Mouse (Mus musculus) brain, embryonic 14.5 days (tissue): Measurements from ENCODE around the gene Gm9821. TPM values are rescaled to one million over a fixed set of nuclear protein-coding genes. Genes with fewer than 3 reads are reported as not detected.
A peak's percentile ranks its signal among the peaks of the same experiment; 100 is the strongest.

Experiments
- DNase-seq: peaks from one replicate; pipeline ENCODE4 v3.0.0-alpha.2; 2011; ENCODE audit warnings: low read depth
- CTCF ChIP-seq: fragments of 200-500 bp; IDR thresholded peaks from 2 replicates; pipeline ENCODE4 v1.5.1; 2012; ENCODE audit warnings: inconsistent platforms, mild to moderate bottlenecking, moderate library complexity, borderline replicate concordance; ENCODE audit not compliant: insufficient read depth, insufficient read length; ENCODE audit errors: extremely low read depth
- POLR2A ChIP-seq: fragments of 200-500 bp; IDR thresholded peaks from 2 replicates; pipeline ENCODE4 v1.6.1; 2012; ENCODE audit warnings: mild to moderate bottlenecking, inconsistent platforms, borderline replicate concordance; ENCODE audit not compliant: poor library complexity, insufficient read depth, insufficient read length, severe bottlenecking; ENCODE audit errors: extremely low read depth
- polyA plus RNA-seq: library from polyadenylated mRNA; depleted of rRNA; stranded (reverse); fragments of >200 nt; gene quantifications from 2 replicates; pipeline ENCODE4 v1.2.3, GENCODE M21; 2012; rRNA removed

Gm9821 gene
- not detected in 2 replicates for polyA plus RNA-seq

GRCm38 (mm10) chr2:91945483-91945882 lies at the start of gene Gm9821:
TSS of gene Gm9821 (plus strand) at chr2:91945703.
- no peak for DNase-seq
- TF ChIP-seq POLR2A = no peak
- TF ChIP-seq CTCF = no peak

GRCm38 (mm10) chr2:91897968-91898367 lies 47.5 kb upstream of the Gm9821 start:
- TF ChIP-seq POLR2A (no peak), CTCF (no peak)
- DNase-seq = no peak

DNA sequence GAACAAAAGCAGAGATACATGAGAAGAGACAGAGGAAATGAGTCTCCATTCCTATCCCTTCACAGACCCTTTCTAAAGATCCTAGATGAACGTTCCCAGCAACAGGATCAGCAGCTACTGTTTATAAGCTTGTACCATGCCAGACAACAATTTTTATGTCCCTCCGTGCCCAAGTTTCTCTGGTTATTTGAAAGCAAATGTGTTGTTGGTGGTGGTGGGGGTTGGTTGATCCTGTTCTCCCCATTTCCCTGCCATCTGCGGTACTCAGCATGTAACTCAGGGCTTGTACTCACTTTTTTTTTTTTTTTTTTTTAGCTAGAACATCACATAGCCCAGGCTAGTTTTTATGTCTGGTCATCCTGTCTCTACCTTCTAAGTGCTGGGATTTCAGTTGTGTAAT lies 46.4 kb upstream of the Gm9821 start:
- TF ChIP-seq POLR2A (no peak), CTCF (no peak)
- DNase-seq = no peak

DNA sequence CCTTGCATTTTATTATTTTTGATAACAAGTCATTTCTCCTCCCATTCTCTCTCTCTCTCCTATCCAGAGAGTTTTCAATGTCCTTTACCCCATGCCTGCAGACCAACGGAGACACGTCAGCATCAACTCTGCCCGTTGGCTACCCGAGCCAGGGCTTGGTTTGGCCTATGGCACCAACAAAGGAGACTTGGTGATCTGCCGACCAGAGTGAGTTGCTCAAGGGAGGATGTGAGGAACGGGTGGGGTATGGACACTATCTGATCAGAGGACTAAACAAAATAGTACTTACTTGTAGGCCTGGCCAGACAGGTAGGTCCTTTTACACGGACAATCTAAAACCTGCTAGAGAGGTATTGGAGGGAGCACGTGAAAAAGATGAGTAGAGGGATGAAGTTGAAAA lies 45.1 kb upstream of the Gm9821 start:
- DNase-seq = no peak
- TF ChIP-seq POLR2A = no peak
- no peak for TF ChIP-seq CTCF

DNA sequence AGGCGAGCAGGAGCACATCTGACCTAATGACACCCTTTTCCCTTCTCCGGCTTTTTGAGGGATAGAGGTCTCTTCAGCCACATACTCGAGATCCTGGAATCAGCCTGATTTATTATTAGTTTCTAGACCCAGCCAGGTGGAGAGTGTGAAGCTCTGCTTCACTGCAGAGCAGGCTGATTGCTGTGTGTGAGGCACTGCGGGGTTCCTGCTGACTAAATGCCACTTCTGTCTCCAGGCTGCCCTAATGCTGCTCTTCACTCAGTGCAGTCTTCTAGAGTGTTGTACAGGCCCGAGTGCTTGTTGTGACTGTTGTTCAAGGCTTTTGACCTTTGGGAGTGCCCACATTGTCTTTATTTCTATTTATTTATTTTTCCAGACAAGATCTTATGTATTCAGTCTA lies 43.2 kb upstream of the Gm9821 start:
- TF ChIP-seq POLR2A (no peak), CTCF (no peak)

GRCm38 (mm10) chr2:91903171-91903925 lies 42.2 kb upstream of the Gm9821 start:
- TF ChIP-seq CTCF (no peak), POLR2A (no peak)
- no peak for DNase-seq

More for the DNA sequence above, 43.2 kb upstream of the Gm9821 start:
- peak; percentile 19 for DNase-seq

- TF ChIP-seq POLR2A = no peak
- no peak for TF ChIP-seq CTCF
- DNase-seq = peak; percentile 89
Observed at GRCm38 (mm10) chr2:91904618-91905307, 40.7 kb upstream of the Gm9821 start.

DNA sequence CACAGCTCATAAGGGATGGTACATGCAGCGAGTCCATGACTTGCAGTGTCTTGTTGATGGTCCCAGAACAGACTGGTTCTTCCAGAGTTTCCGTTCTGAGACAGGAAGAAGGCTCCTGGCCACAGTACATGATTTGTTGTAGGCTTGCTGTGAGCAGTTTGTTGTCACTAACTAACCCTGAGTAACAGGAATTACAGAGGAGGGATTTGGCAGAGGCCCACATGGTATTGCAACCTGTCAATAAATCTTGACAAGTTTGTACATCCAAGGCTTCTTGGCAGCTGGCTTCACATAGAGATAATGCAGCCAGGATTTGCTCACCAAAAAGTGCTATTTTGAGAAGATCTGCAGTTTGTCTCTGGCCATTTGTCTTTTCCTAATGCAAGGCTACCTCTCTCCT lies 39.4 kb upstream of the Gm9821 start:
- TF ChIP-seq POLR2A (no peak), CTCF (no peak)
- DNase-seq = no peak

- no peak for TF ChIP-seq CTCF
- TF ChIP-seq POLR2A = no peak
Observed at GRCm38 (mm10) chr2:91912616-91913015, 32.9 kb upstream of the Gm9821 start.

DNA sequence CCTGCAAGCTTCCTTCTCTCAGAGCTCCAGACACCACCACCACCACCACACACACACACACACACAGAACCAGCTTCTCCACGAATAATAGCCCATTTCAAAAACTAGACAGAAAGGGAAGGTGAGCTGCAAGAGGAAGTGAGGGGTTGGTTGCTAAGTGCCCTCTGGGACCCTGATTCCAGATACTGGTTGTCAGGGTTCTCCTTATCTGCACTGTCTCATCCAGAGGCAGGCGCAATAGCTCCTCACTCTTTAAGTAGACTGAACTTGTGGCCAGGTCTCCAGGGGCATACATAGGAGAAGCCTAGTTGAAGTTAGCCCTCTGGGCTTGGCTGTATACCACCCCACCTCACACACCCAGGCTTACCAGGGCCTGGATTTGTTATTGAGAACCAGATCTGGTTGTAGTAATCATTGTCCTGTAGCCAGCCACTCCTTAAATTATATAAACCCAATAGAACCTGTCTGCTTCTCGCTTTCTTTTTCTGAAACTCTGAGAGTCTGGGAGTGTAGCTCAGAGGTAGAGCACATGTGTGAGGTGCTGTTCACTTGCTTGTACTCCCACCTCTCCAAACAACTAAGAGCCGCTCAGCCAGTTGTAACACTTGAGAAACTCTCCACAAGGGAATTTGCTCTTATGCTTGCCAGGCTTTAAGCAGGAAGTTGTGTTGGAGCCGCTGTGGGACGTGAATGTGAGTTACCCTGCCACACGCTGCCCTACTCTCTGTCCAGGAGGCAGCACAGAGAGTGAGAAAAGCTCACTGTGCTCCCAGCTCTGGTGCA lies 32.0 kb upstream of the Gm9821 start:
- no peak for TF ChIP-seq CTCF
- TF ChIP-seq POLR2A = no peak
- DNase-seq = no peak

More at GRCm38 (mm10) chr2:91912616-91913015, 32.9 kb upstream of the Gm9821 start:
- no peak for DNase-seq

GRCm38 (mm10) chr2:91916346-91916977 lies 29.0 kb upstream of the Gm9821 start:
- TF ChIP-seq POLR2A = no peak
- TF ChIP-seq CTCF = no peak
- DNase-seq = no peak

DNA sequence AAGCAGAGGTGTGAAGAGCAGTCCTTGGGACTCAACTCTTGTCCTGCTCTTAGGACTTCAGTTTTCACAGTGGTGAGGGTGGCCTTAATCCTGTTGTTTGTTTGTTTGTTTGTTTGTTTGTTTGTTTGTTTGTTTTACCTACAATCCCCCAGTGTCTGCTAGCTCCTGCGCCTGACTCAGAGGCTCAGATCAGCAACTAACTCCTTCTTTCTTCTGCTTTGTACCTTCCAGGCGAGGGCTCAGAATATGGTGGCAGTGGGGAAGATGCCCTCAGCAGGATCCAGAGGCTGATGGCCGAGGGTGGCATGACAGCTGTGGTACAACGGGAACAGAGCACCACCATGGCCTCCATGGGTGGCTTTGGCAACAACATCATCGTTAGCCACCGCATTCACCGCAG lies 28.4 kb upstream of the Gm9821 start:
- no peak for DNase-seq
- no peak for TF ChIP-seq CTCF
- TF ChIP-seq POLR2A = no peak

- TF ChIP-seq CTCF = no peak
- TF ChIP-seq POLR2A = no peak
- DNase-seq = no peak
Observed at GRCm38 (mm10) chr2:91920130-91920529, 25.4 kb upstream of the Gm9821 start.

DNA sequence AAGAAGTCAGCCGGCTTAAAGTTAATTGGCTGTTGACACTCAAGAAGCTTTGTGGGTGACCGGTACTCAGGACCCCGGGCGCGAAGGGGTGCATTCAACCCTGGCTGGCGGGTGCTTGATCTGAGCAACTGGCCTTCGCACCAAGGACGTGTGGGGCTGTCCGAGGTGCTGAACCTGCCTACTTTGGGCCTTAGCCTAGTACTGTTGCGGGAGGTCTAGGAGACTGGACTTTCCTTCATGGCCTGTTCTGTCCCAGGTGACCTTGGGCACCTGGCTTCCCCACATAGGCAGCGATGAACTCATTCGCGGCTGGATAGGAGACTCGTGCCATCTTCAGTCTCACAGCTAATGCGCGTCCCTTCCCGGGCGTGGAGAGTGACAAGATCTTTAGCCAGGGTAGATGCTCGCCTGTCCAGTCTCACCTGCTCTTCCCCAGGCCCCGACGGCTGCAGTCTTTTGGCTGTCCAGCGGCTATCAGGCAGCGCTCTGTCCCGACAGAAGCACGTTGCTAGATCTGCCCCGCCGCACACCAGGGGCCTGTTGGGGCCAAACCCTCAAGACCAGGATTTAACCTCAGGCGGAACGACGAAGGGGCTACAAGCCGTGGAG lies 24.2 kb upstream of the Gm9821 start:
- peak; percentile 25 for DNase-seq
- no peak for TF ChIP-seq POLR2A
- TF ChIP-seq CTCF = no peak
